Mouse (Mus musculus): ENCODE data around the gene Keap1. TPM values are rescaled to one million over a fixed set of nuclear protein-coding genes. Genes with fewer than 3 reads are reported as not detected.

Keap1 gene
- total RNA-seq, 2 experiments from 2014 or later: 28.8 to 31.9 TPM

DNA sequence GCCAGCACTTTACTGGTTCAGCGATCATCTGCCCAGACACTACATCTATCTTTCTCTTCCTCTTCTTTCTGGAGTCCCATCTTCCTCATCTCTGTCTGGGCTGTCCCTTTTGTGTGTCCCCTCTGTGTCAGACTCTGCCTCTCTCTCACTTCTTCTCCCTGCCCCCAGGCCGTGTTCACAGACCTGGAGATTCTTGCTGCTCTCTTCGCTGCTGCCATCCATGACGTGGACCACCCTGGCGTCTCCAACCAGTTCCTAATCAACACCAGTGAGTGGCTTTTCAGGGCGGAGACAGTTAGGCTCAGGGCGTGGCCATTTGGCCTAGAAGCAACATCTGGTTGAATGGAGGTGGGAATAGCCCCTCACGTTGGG lies 35.0 kb downstream of the Keap1 start:
- ATAC-seq (replicated peaks; ENCODE audit: poor library complexity, severe bottlenecking): no peak

DNA sequence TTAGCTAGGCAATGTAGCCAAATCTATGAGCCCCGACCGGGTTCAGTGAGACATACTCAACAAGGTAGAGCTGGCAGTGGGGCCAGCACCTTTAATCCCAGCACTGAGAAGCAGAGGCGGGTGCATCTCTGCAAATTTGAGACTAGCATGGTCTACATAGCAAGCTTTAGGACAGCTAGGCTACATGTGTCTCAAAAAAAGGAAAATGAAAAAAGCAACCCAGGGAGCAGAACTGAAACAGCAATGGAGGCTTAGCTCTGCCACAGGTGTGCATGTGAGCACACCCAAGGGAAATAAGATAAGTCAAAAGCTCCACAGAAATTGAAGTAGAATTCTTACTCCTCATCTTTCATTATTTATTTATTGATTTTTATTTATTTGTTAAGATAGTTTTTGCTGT lies 40.2 kb downstream of the Keap1 start:
- no peak for ATAC-seq (replicated peaks; ENCODE audit: poor library complexity, severe bottlenecking)

DNA sequence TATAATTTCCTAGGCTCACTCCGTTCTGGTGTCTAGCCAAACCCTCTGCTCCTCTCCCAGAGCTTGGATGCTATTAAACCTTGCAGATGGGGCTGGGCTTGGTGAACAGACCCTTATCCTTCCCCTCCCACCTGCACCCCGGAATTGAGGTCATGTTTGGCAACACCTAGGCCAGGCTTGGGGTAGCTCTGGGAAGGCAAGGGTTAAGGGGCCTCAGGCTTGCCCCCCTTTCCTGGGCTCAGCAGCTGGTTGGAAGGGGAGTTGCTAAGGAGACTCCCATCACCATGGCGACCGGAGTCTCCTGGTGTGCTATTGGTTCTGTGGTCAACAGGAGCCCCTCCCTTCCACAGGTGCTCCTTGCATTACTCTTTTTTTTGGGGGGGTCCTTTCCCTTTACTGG lies 41.2 kb downstream of the Keap1 start:
- no peak for ATAC-seq (replicated peaks; ENCODE audit: poor library complexity, severe bottlenecking)

GRCm38 (mm10) chr9:21196521-21197433 lies 42.4 kb downstream of the Keap1 start:
- ATAC-seq (replicated peaks; ENCODE audit: poor library complexity, severe bottlenecking): no peak

GRCm38 (mm10) chr9:21195736-21196505 lies 43.2 kb downstream of the Keap1 start:
- 0 out of 2 replicates have a peak, but pooled peaks have one; percentile 20 for ATAC-seq (replicated peaks; ENCODE audit: poor library complexity, severe bottlenecking)

GRCm38 (mm10) chr9:21194787-21195493 lies 44.2 kb downstream of the Keap1 start:
- peak; percentile 74 for ATAC-seq (replicated peaks; ENCODE audit: poor library complexity, severe bottlenecking)

- ATAC-seq (replicated peaks; ENCODE audit: poor library complexity, severe bottlenecking): no peak
Measured at GRCm38 (mm10) chr9:21193786-21194185, 45.4 kb downstream of the Keap1 start.

DNA sequence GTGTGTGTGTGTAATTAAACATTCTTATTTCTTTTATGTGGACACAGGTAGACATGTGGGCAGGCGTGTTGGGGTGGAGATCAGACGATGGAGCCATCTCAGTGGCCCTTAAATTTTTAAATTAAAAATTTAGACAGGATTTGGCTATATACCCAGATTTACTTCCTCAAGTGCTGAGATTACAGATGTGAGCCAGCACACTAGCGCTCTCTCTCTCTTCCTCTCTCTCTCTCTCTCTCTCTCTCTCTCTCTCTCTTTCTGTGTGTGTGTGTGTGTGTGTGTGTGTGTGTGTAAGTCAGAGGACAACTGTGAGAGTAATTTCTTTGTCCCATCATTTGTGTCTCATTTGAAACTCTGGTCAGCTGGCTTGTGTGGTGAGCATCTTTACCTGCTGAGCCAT lies 48.5 kb downstream of the Keap1 start:
- ATAC-seq (replicated peaks; ENCODE audit: poor library complexity, severe bottlenecking): no peak

DNA sequence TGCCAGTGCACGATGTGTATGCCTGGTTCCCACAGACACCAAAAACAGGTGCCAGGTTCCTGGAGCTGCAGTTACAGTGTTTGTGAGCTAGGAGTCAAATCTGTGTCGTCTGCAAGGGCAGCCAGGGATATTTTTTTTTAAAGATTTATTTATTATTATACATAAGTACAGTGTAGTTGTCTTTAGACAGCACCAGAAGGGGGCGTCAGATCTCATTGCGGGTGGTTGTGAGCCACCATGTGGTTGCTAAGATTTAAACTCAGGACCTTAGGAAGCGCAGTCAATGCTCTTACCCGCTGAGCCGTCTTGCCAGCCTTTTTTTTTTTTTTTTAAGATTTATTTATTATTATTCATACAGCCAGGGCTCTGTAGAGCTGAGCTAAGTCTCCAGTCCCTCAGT lies 49.3 kb downstream of the Keap1 start:
- no peak for ATAC-seq (replicated peaks; ENCODE audit: poor library complexity, severe bottlenecking)

DNA sequence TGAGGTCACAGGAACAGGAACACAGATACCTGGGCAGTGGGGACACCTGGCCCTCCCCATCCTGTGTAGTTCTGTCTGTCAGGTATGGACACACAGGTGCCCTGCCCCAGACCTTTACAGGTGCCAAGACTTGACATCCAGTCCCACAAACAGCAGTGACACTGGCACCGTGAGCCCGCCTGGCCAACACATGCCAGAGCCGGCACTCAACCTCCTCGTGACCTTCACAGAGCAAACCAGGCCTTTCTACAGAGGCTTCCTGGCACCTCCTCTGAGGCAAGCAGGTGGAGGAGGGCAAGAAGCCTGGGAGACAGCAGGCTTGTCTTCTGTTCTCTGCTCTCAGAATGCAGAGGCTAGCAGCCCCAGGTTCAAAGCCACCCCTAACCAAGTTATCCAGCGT lies 53.7 kb downstream of the Keap1 start:
- ATAC-seq (replicated peaks; ENCODE audit: poor library complexity, severe bottlenecking): no peak

- no peak for ATAC-seq (replicated peaks; ENCODE audit: poor library complexity, severe bottlenecking)
Measured at GRCm38 (mm10) chr9:21184733-21185132, 54.4 kb downstream of the Keap1 start.

DNA sequence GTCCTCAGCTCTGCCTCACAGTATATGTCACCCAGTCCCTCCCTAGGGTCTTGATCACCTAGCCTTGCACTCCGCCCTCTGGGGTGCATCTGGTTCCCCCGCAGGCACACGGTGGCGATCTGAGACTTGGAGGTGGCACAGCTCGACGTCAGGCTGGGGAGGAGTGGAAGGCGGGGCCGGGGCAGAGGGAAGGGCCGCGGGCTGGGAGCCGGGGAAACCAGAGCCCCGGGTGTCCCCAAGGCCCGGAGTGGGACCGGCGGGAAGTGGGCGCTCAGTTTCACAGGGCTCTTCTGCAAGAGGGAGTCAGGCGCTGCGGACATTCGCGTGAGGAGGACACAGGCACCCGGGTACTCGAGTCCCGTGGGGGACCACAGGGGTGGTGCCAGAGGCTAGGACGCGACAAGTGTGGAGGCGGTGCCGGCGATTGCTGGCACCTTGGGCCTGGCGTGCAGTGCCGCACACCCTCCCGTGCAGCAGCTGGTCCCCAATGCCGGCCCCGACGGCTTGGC lies 55.2 kb downstream of the Keap1 start:
- ATAC-seq (replicated peaks; ENCODE audit: poor library complexity, severe bottlenecking): peak; percentile 77

GRCm38 (mm10) chr9:21183421-21183820 lies 55.7 kb downstream of the Keap1 start:
- ATAC-seq (replicated peaks; ENCODE audit: poor library complexity, severe bottlenecking): peak; percentile 58

DNA sequence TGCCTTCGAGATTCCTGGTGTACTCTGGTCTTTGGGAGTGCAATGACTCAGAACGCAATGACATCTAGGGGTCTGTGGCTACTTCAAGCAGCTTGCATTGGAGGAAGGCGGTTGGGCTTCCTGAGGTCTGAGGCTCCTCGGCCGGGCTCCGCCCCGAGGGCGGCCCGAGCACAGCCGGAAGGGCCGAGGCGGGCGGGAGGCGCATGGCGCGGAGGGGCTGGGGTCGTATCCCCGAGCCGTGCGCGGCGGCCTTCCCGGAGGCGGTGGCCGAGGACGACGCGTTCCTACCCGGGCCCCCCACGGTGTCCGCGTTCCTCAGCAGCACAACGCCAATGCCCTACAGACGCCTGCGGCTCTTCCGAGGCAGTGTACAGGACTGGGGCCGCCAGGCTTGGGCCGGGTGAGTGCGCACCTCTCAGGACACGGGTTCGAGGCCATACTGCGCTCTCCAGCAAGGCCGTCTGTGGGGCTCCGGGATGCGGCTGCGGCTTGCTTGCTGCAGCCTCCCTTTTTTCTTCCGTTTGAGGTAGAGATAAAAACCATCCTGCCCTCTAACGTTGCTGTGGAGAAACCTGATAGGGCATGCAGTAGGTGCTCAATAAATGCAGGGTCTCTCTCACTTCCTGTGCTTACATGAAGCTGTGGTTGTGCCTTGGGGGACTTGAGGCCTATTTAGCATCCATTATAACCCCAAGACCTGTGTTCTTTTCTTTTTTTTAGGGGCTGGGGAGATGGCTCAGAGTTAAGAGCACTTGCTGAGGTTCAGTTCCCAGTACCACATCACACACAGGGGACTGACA lies 57.5 kb downstream of the Keap1 start:
- peak; percentile 52 for ATAC-seq (replicated peaks; ENCODE audit: poor library complexity, severe bottlenecking)

DNA sequence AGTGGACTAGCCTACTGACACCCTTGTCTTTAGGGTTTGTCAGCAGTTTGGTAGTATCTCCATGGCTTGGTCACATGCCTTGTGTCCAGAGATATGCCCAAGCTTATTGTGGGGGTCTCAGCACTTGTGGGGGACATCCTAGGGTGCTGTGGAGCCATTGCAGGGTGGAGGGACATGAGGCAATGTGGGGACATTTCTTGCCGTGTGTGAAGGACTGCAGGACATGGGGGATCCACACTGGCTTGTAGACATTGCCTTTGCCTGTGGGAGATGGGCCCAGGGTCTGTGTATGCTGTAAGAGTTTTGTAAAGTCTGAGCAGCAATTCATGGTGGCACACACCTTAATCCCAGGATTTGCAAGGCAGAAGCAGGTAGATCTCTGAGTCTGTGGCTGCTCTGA lies 58.3 kb downstream of the Keap1 start:
- no peak for ATAC-seq (replicated peaks; ENCODE audit: poor library complexity, severe bottlenecking)

GRCm38 (mm10) chr9:21180402-21180801 lies 58.8 kb downstream of the Keap1 start:
- ATAC-seq (replicated peaks; ENCODE audit: poor library complexity, severe bottlenecking): no peak

Measured in granulocyte monocyte progenitor cell, adult 5-6 weeks (primary cell).